Mouse (Mus musculus): Measurements from ENCODE around the gene Hoxa6. TPM values are rescaled to one million over a fixed set of nuclear protein-coding genes. Genes with fewer than 3 reads are reported as not detected.

Hoxa6 gene
- total and polyA plus RNA-seq, 2 experiments = not detected

DNA sequence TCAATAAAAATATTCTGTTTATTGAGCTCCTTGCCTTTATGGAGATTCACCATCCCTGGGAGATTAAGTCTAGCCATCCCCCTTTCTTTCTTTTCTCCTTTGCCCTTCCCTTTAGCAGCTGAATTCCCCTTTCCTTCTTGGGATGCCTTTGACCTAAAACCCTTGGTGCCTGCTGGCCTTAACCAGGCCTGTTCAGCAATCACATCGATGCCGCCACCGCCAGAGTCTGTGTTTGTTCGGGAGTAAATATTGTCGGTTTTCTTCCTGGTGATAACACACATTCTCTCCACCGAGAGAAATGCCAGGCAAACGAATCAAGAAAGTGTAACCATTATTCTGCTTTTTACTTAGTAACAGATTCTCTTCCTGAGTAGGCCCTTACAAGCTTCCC is 29.6 kb upstream of the Hoxa6 start:
- Histone ChIP-seq H3K79me2 (ENCODE audit: control insufficient read depth, insufficient read depth, low read length) (no peaks in the 10 kb centered on the region), H3K27ac (replicated peaks; ENCODE audit: insufficient read depth, low read depth, low read length) (no peak overlapping the region), H3K9ac (ENCODE audit: low read depth, low read length) (no peak overlapping the region), H3K27me3 (ENCODE audit: control insufficient read depth, insufficient read depth, low read length) (peaks cover 66% of the 10 kb centered on the region), H3K4me3 (ENCODE audit: insufficient read depth, low read depth, low read length) (no peak overlapping the region), H3K36me3 (ENCODE audit: control insufficient read depth, insufficient read depth, low read length) (no peaks in the 10 kb centered on the region), H3K4me1 (ENCODE audit: control insufficient read depth, insufficient read depth, low read length) (no peaks in the 10 kb centered on the region)
- TF ChIP-seq POLR2A (IDR thresholded peaks at IDR 0.05; ENCODE audit: extremely low read depth, insufficient read depth, low read length) (no peak), CTCF (IDR thresholded peaks at IDR 0.05; ENCODE audit: low read depth, low read length) (no peak)
- WGBS = 8% methylated on average over 7 of the region's 7 CpGs
- DNase-seq (ENCODE audit: extremely low read depth, low read depth, low spot score) = no peak

DNA sequence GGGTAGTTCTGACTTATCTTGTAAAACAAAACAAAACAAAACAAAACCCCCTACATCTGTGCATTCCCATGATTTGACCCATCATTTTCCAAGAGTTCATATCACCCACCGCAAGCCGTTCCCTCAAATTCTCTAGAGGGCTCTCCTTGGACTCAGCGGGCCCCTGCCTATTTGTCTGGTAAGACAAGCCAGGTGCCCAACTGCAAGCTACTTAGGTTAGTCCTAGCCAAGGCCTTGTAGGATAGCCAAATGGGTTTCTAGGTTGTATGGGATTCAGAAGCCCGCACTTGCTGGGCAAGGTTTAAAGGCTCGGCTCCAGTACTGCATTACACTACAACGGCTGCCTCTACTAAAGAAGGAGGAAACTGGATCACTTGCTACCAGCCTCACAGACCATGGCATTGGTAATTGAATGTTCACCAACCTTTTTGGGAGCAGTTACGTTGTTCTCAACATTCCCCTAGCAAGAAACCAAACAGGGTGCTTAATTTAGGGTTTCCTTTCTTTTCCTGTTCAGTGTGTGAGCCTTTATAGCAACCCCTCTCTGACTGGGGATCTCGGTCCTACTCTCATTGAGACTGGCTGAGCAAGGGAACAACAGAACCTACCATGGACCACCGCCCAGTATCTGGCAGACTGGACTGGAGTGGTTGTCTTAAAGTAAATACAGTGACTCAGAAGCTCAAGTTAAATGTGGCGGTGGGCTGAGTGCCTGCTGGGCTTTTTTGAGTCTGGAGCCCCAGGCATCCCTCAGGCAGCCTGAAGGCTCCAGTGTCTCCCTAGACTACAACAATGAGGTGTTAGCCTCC is 29.0 kb upstream of the Hoxa6 start:
- DNase-seq (ENCODE audit: extremely low read depth, low read depth, low spot score) = no peak
- peaks cover 65% of the 10 kb centered on the region for H3K27me3 ChIP-seq (ENCODE audit: control insufficient read depth, insufficient read depth, low read length)
- 18% methylated on average over 10 of the region's 10 CpGs for WGBS
- no peak overlapping the region for H3K27ac ChIP-seq (replicated peaks; ENCODE audit: insufficient read depth, low read depth, low read length)
- no peak overlapping the region for H3K9ac ChIP-seq (ENCODE audit: low read depth, low read length)
- no peaks in the 10 kb centered on the region for H3K36me3 ChIP-seq (ENCODE audit: control insufficient read depth, insufficient read depth, low read length)
- no peak for TF ChIP-seq POLR2A (IDR thresholded peaks at IDR 0.05; ENCODE audit: extremely low read depth, insufficient read depth, low read length)
- TF ChIP-seq CTCF (IDR thresholded peaks at IDR 0.05; ENCODE audit: low read depth, low read length) = no peak
- H3K4me1 ChIP-seq (ENCODE audit: control insufficient read depth, insufficient read depth, low read length) = no peaks in the 10 kb centered on the region
- H3K4me3 ChIP-seq (ENCODE audit: insufficient read depth, low read depth, low read length) = no peak overlapping the region
- no peaks in the 10 kb centered on the region for H3K79me2 ChIP-seq (ENCODE audit: control insufficient read depth, insufficient read depth, low read length)

DNA sequence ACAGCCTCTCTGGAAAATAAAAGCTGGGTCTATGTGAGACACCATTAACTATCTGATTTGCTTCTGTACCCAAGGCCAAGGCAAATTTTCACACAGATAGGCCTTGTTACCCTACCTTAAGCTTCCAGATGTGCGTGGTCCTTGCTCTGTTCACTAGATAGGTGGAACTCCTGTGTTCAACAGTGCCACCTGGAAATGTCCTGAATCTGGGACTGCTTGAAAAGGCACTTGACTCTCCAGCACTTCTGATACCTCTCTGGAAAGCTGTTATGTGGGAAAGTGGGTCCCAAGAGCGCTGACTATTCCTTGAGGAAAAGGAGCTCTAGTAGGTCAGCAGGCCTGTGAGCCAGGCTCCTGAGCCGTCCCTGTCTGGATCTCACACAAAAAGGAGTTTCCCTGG is 28.3 kb upstream of the Hoxa6 start:
- TF ChIP-seq CTCF (IDR thresholded peaks at IDR 0.05; ENCODE audit: low read depth, low read length) (no peak), POLR2A (IDR thresholded peaks at IDR 0.05; ENCODE audit: extremely low read depth, insufficient read depth, low read length) (no peak)
- Histone ChIP-seq H3K27ac (replicated peaks; ENCODE audit: insufficient read depth, low read depth, low read length) (no peak overlapping the region), H3K27me3 (ENCODE audit: control insufficient read depth, insufficient read depth, low read length) (peaks cover 68% of the 10 kb centered on the region), H3K79me2 (ENCODE audit: control insufficient read depth, insufficient read depth, low read length) (no peaks in the 10 kb centered on the region), H3K36me3 (ENCODE audit: control insufficient read depth, insufficient read depth, low read length) (no peaks in the 10 kb centered on the region), H3K4me3 (ENCODE audit: insufficient read depth, low read depth, low read length) (no peak overlapping the region), H3K9ac (ENCODE audit: low read depth, low read length) (no peak overlapping the region), H3K4me1 (ENCODE audit: control insufficient read depth, insufficient read depth, low read length) (no peaks in the 10 kb centered on the region)
- WGBS = 14% methylated on average over 3 of the region's 3 CpGs
- DNase-seq (ENCODE audit: extremely low read depth, low read depth, low spot score) = no peak

DNA sequence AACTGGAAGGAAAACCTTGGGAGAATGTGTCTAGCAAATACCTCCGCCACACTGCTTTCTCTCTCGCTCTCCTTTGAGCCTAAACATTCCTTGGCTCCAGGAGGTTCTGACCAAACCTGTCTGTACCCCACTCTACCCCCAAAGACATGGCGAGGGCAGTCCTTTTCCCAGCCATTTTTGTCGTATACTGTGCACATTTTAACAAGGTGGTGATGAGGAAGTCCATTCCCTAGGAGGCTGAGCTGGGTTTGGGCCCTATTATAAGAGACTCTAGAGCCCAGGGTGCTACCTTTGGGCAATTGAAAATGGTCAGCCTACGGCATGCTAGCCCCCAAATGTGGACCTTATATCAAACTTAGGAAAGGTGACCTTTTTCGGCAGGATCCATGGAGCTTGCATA is 27.3 kb upstream of the Hoxa6 start:
- no peak overlapping the region for H3K27ac ChIP-seq (replicated peaks; ENCODE audit: insufficient read depth, low read depth, low read length)
- no peak for DNase-seq (ENCODE audit: extremely low read depth, low read depth, low spot score)
- H3K36me3 ChIP-seq (ENCODE audit: control insufficient read depth, insufficient read depth, low read length) = no peaks in the 10 kb centered on the region
- no peaks in the 10 kb centered on the region for H3K4me1 ChIP-seq (ENCODE audit: control insufficient read depth, insufficient read depth, low read length)
- no peaks in the 10 kb centered on the region for H3K79me2 ChIP-seq (ENCODE audit: control insufficient read depth, insufficient read depth, low read length)
- WGBS = 25% methylated on average over 6 of the region's 6 CpGs
- TF ChIP-seq CTCF (IDR thresholded peaks at IDR 0.05; ENCODE audit: low read depth, low read length) (no peak), POLR2A (IDR thresholded peaks at IDR 0.05; ENCODE audit: extremely low read depth, insufficient read depth, low read length) (no peak)
- H3K4me3 ChIP-seq (ENCODE audit: insufficient read depth, low read depth, low read length) = no peak overlapping the region
- H3K27me3 ChIP-seq (ENCODE audit: control insufficient read depth, insufficient read depth, low read length) = peaks cover 60% of the 10 kb centered on the region
- no peak overlapping the region for H3K9ac ChIP-seq (ENCODE audit: low read depth, low read length)

DNA sequence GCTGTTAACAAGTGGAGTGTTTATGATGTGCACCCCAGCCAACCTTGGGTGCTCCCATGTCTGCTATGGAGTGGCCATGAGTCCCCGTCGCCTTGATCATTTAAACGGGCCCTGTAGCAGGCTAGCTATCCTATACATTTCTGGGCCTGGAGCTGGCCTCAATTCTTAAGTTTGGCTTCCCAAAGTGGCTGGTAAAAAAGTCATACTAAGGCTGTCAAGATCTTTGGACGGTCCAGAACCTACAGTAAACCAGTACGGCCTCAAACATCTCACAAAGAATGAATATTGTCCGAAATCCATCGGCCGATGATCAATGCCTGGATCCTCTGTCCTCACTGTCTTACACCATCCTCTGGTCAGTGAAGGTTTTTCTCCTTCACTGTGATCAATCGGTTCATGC is 26.7 kb upstream of the Hoxa6 start:
- Histone ChIP-seq H3K79me2 (ENCODE audit: control insufficient read depth, insufficient read depth, low read length) (no peaks in the 10 kb centered on the region), H3K36me3 (ENCODE audit: control insufficient read depth, insufficient read depth, low read length) (no peaks in the 10 kb centered on the region), H3K27ac (replicated peaks; ENCODE audit: insufficient read depth, low read depth, low read length) (no peak overlapping the region), H3K27me3 (ENCODE audit: control insufficient read depth, insufficient read depth, low read length) (peaks cover 61% of the 10 kb centered on the region), H3K4me3 (ENCODE audit: insufficient read depth, low read depth, low read length) (no peak overlapping the region), H3K4me1 (ENCODE audit: control insufficient read depth, insufficient read depth, low read length) (no peaks in the 10 kb centered on the region), H3K9ac (ENCODE audit: low read depth, low read length) (no peak overlapping the region)
- DNase-seq (ENCODE audit: extremely low read depth, low read depth, low spot score) = no peak
- TF ChIP-seq CTCF (IDR thresholded peaks at IDR 0.05; ENCODE audit: low read depth, low read length) = no peak
- TF ChIP-seq POLR2A (IDR thresholded peaks at IDR 0.05; ENCODE audit: extremely low read depth, insufficient read depth, low read length) = no peak
- 35% methylated on average over 9 of the region's 9 CpGs for WGBS

DNA sequence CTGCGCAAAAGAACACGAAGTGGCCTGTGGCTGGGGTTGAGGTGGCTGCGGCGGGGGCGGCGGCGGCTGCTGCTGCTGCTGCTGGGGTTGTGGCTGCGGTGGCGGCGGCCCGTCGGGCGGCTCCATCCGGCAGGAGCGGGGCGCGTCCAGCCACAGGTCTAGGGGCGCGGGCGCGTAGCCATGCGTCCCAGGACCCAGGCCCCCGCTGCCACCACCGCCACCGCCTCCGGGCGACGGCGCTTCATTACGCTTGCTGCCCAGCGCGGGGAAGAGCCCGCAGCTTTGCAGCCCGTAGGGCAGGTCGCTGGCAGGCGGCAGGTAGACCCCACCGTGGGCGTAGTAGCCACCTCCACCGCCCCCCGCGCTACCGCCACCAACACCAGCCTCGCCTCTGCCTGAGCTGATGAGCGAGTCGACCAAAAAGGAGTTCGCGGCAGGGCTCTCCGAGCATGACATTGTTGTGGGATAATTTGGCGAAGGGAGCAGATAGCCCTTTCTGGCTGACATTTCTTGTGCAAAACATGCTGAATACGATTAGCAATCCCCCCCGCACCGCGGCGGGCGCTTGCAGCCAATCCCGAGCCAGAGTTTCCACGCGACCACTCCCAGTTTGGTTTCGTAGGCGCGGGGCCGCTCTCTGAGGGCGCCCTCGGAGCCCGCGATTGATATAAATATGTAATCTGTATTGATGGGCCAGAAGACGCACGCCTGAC is 26.1 kb upstream of the Hoxa6 start:
- Histone ChIP-seq H3K79me2 (ENCODE audit: control insufficient read depth, insufficient read depth, low read length) (no peaks in the 10 kb centered on the region), H3K4me3 (ENCODE audit: insufficient read depth, low read depth, low read length) (no peak overlapping the region), H3K36me3 (ENCODE audit: control insufficient read depth, insufficient read depth, low read length) (no peaks in the 10 kb centered on the region), H3K4me1 (ENCODE audit: control insufficient read depth, insufficient read depth, low read length) (no peaks in the 10 kb centered on the region), H3K27ac (replicated peaks; ENCODE audit: insufficient read depth, low read depth, low read length) (no peak overlapping the region), H3K9ac (ENCODE audit: low read depth, low read length) (no peak overlapping the region), H3K27me3 (ENCODE audit: control insufficient read depth, insufficient read depth, low read length) (peaks cover 61% of the 10 kb centered on the region)
- no peak for DNase-seq (ENCODE audit: extremely low read depth, low read depth, low spot score)
- WGBS = 6% methylated on average over 68 of the region's 68 CpGs
- no peak for TF ChIP-seq POLR2A (IDR thresholded peaks at IDR 0.05; ENCODE audit: extremely low read depth, insufficient read depth, low read length)
- no peak for TF ChIP-seq CTCF (IDR thresholded peaks at IDR 0.05; ENCODE audit: low read depth, low read length)
